Mouse (Mus musculus) limb, embryonic 10.5 days (tissue): ENCODE measurements around the gene Zdhhc13. TPM values are rescaled to one million over a fixed set of nuclear protein-coding genes. Genes with fewer than 3 reads are reported as not detected.

ENCODE experiments used
- DNase-seq: peaks from one replicate; pipeline ENCODE4 v3.0.0-alpha.2; 2017; ENCODE audit warnings: low spot score
- H3K27ac ChIP-seq: fragments of 300-500 bp; sonication (generic); 2 replicates; pipeline ENCODE4 v1.5.1; 2016; ENCODE audit warnings: mild to moderate bottlenecking
- H3K27me3 ChIP-seq: fragments of 300-500 bp; sonication (generic); 2 replicates; pipeline ENCODE4 v1.6.1; 2016; ENCODE audit warnings: low read depth, mild to moderate bottlenecking; ENCODE audit not compliant: poor library complexity, severe bottlenecking
- H3K36me3 ChIP-seq: fragments of 300-500 bp; sonication (generic); 2 replicates; pipeline ENCODE4 v1.6.1; 2016; ENCODE audit warnings: mild to moderate bottlenecking, moderate library complexity
- H3K4me1 ChIP-seq: fragments of 300-500 bp; sonication (generic); 2 replicates; pipeline ENCODE4 v1.6.1; 2016
- H3K4me3 ChIP-seq: fragments of 300-500 bp; sonication (generic); 2 replicates; pipeline ENCODE4 v1.5.1; 2016; ENCODE audit warnings: mild to moderate bottlenecking, moderate library complexity
- H3K9me3 ChIP-seq: fragments of 300-500 bp; sonication (generic); replicated peaks from 2 replicates; pipeline ENCODE4 v1.6.1; 2016; ENCODE audit warnings: mild to moderate bottlenecking
- WGBS: fragments of 180-500 bp; shearing (Covaris S2); methylation state at CpG from one replicate; pipeline ENCODE4 v1.1.7; 2016; 5-methylcytosine and 5-hydroxymethylcytosine counted together
- polyA plus RNA-seq: library from polyadenylated mRNA; unstranded; fragments of >200 nt; fragmentation: Nextera tagmentation; extraction: Ambion mirVana; gene quantifications from 2 replicates; pipeline ENCODE4 v1.2.1, GENCODE M21; 2016

Zdhhc13 gene
- polyA plus RNA-seq, 1 experiment from 2014 or later: 31.1 TPM

DNA sequence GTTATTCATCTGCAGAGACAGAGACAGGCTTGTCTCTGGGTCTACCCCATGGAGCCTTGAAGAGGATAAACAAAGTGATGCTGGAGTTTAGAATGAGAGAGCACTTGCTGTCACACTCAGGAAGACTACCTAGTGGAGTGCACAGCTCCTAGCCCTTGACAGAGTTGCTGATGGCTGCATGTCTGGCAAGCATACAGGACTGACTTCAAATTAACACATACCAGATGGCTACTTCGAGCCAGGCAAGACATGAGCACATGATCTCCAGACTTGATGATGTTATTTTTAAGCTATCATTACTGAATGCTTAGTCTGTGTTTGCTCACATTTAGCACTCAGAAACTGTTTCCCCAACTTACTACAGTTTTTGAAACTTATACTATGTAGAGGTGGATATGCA, 19.1 kb upstream of the Zdhhc13 start:
- Histone ChIP-seq H3K4me1 (no peaks in the 10 kb centered on the region), H3K27me3 (no peaks in the 10 kb centered on the region), H3K36me3 (no peaks in the 10 kb centered on the region), H3K27ac (no peak overlapping the region), H3K4me3 (no peak overlapping the region), H3K9me3 (no peaks in the 10 kb centered on the region)
- DNase-seq: no peak
- WGBS: 59% methylated on average over 1 of the region's 1 CpGs

DNA sequence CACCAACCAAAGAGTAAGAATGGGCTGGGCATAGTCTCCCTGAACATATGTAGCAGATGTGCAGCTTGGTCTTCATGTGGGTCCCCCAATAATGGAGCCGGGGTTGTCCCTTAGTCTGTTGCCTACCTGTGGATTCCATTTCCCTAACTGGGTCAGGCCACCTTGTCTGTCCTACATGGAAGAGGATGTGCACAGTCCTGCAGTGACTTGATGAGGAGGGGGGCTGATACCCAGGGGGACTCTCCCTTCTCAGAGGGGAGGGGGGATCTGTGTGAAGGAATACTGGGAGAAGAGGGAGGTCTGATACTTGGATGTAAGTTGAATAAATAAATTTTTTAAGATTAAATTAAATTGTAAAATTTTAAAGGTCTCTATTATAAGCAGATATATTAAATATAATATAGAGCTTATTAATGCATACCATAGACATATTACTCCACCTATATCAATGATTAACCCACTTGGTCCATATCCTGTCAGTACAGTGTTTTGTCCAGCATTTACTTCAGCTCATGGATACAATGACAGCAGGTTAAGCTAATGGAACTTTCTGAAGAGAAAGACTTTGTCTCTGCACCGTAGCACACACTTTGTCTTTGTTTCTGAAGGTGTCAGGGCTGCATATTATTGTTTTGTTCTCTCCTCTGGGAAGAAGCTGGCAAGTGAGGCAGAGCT, 16.6 kb upstream of the Zdhhc13 start:
- Histone ChIP-seq H3K27me3 (no peaks in the 10 kb centered on the region), H3K36me3 (no peaks in the 10 kb centered on the region), H3K4me1 (no peaks in the 10 kb centered on the region), H3K4me3 (no peak overlapping the region), H3K9me3 (no peaks in the 10 kb centered on the region), H3K27ac (no peak overlapping the region)
- DNase-seq: no peak
- WGBS: 88% methylated on average over 2 of the region's 2 CpGs

DNA sequence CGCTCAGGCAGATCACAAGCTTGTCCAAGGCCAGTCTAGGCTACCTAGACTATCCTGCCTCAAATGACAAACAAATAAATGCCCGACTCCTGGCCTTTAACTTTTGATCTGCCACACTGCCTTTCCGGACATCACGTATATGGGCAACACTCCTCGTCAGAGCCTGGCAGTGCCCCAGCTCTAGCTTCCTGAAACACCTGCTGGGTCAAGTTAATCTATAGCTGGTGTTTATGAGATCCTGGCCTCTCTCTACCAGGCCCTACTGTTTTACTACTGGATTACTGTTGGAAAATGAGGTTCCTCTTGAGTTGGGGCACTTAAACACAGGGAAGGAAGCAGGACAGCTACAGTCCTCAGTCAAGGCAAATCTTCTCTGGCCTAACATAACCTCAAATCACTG, 15.5 kb upstream of the Zdhhc13 start:
- Histone ChIP-seq H3K27me3 (no peaks in the 10 kb centered on the region), H3K27ac (no peak overlapping the region), H3K36me3 (no peaks in the 10 kb centered on the region), H3K4me1 (no peaks in the 10 kb centered on the region), H3K9me3 (no peaks in the 10 kb centered on the region), H3K4me3 (no peak overlapping the region)
- WGBS: 90% methylated on average over 5 of the region's 5 CpGs
- DNase-seq: no peak

DNA sequence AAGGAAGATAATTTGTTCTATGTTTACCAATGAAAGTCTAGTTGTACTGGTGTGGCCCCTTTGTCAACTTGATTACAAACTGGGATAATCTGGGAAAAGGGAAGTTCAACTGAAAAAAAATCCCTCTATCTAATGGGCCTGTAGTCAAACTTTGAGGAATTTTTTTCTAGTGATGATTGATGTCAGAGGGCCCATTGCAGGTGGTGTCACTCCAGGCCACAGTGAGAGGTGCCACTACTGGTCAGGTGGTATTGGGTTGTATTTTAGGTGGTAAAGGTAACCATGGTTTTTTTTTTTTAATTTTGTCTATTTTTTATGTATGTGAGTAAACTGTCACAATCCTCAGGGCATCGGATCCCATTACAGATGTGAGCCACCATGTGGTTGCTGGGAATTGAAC, 14.2 kb upstream of the Zdhhc13 start:
- Histone ChIP-seq H3K4me3 (no peak overlapping the region), H3K27ac (no peak overlapping the region), H3K36me3 (no peaks in the 10 kb centered on the region), H3K4me1 (no peaks in the 10 kb centered on the region), H3K27me3 (no peaks in the 10 kb centered on the region), H3K9me3 (no peaks in the 10 kb centered on the region)
- DNase-seq: no peak
- 94% methylated on average over 1 of the region's 1 CpGs for WGBS

DNA sequence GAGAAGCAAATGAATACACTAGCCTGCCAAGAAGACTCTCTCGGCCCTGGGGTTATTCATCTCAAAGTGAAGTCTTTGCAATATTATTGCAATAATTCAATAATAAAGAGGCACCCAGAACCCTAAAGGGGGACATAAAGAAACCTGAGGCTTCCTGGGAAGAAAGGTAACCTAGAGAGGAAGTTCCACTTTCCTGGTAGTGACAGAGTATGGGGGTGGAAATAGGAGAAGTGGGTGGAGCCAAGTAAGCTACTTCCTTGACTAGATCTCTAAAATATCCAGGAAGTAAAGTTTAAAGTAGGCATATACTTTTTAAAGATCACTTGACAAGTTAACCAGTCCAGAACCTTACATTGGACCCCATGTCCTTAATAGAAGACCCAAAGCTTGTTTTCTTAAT, 13.4 kb upstream of the Zdhhc13 start:
- 86% methylated on average over 1 of the region's 1 CpGs for WGBS
- no peak overlapping the region for H3K27ac ChIP-seq
- no peak overlapping the region for H3K4me3 ChIP-seq
- H3K4me1 ChIP-seq: no peaks in the 10 kb centered on the region
- no peaks in the 10 kb centered on the region for H3K27me3 ChIP-seq
- no peak for DNase-seq
- H3K9me3 ChIP-seq: no peaks in the 10 kb centered on the region
- no peaks in the 10 kb centered on the region for H3K36me3 ChIP-seq

DNA sequence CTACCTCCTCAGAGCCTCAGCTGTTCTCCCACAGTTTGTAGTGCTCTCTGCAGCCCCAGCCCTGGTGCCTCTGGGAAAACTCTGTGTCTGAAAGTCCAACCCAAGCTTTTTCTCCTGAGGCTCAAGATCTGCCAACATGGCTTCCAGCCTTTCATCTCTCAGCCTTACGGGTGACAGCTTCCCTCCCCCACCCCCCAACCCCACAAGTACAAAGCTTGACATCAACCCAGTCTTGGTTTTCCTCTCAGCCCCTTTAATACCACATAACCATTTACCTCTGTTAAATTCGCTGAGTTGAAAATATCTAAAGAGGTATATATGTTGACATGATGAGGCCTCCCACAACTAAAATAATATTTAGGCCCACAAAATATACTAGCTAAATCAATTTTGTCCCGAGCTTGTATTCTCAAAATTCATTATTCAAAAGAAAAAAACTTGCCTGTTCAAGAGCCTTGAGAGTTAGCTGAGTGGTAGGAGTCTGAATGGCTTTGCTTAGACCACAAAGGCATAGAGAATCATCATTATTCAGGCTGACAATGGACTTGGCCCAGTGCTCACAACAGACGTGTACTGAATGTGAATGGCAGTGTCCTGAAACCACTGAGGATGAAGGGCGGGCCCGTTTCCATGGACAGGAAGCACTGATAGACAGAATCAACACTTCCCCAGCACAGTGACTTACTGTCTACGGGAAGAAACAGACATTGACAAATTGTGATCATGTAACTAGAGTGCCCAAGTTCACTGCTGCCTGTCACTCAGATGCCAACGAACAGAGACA, 10.9 kb upstream of the Zdhhc13 start:
- no peak overlapping the region for H3K27ac ChIP-seq
- H3K4me1 ChIP-seq: no peaks in the 10 kb centered on the region
- no peak for DNase-seq
- H3K4me3 ChIP-seq: no peak overlapping the region
- H3K27me3 ChIP-seq: no peaks in the 10 kb centered on the region
- H3K9me3 ChIP-seq: no peaks in the 10 kb centered on the region
- 78% methylated on average over 8 of the region's 8 CpGs for WGBS
- no peaks in the 10 kb centered on the region for H3K36me3 ChIP-seq

DNA sequence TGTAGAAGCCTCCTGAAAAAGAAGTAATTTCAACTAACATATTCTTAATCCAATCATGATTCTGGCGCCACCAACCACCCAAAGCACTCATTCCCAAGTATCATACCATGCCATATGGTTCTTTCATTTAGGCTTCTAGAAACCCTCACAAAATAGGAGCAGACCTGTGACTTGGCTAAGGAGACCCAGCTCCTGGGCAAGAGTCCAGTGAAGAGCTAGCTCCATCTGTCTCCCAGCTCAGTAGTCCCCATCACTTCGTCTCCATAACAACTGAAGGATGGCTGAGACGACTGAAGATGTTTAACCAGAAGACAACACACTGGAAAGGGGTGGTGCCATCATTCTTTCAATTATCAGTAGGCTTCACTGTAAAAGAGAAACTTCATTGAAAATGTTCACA, 9.7 kb upstream of the Zdhhc13 start:
- Histone ChIP-seq H3K27ac (no peak overlapping the region), H3K27me3 (no peaks in the 10 kb centered on the region), H3K36me3 (no peaks in the 10 kb centered on the region), H3K4me3 (no peak overlapping the region), H3K9me3 (no peaks in the 10 kb centered on the region), H3K4me1 (no peaks in the 10 kb centered on the region)
- no peak for DNase-seq
- 88% methylated on average over 3 of the region's 3 CpGs for WGBS

DNA sequence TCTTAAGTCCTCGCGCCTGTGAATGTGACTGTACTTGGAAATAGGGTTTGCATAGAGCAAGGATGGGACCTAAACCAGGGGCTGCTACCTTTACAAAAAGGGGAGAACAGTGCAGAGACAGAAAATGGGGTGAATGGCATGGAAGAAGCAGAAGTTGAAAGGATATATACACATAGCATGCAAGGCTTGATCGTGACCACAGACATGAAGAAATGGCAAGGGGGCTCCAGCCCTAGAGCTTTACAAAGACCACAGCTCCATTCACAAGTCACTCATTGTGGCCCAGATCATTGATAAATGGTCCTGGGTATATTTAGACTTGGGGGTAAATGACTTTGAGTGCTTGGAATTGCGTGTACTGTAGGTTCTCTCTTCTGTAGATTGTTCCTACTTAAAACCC, 6.4 kb upstream of the Zdhhc13 start:
- H3K27ac ChIP-seq: no peak overlapping the region
- WGBS: 88% methylated on average over 4 of the region's 4 CpGs
- H3K4me3 ChIP-seq: no peak overlapping the region
- H3K9me3 ChIP-seq: no peaks in the 10 kb centered on the region
- no peaks in the 10 kb centered on the region for H3K4me1 ChIP-seq
- H3K27me3 ChIP-seq: no peaks in the 10 kb centered on the region
- H3K36me3 ChIP-seq: no peaks in the 10 kb centered on the region
- no peak for DNase-seq

DNA sequence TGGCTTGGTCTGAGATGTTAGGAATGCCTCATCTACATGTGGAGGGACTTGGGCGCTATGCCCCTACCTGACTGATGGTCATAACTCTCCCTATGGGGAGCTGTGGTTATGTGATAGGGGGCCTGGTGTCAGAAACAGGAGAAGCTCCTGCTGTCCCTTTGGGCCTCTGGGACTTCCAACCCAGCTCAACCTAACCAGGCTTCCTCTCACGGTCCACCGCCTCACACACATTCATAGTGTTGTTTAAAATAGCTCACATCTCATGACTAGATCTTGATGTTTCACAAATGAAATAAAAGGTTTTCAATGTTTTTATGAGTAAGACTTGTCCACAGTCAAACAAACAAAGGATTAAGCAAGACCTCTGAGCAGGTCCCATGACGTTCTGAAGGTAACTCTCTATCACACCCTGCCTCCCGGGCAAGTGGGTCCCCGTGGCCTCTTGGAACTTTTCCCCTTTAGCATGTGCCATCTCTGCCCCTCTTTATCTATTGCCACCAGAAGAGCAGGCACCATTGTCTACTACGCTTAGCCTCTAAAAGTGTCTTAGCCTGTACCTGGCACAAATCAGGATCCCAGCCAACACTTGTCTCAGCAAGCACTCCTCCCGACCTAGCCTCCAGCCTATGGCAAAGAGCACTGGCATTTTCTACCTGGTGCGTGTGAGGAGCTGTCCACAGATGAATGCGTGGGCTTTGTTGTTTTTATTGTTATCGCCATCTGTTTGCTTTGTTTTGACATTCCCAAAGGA, 3.9 kb upstream of the Zdhhc13 start:
- Histone ChIP-seq H3K4me3 (no peak overlapping the region), H3K4me1 (peaks cover 12% of the 10 kb centered on the region; the same call in 1 of the 2 replicates), H3K27me3 (no peaks in the 10 kb centered on the region), H3K9me3 (no peaks in the 10 kb centered on the region), H3K27ac (no peak overlapping the region), H3K36me3 (no peaks in the 10 kb centered on the region)
- no peak for DNase-seq
- WGBS: 86% methylated on average over 11 of the region's 11 CpGs

DNA sequence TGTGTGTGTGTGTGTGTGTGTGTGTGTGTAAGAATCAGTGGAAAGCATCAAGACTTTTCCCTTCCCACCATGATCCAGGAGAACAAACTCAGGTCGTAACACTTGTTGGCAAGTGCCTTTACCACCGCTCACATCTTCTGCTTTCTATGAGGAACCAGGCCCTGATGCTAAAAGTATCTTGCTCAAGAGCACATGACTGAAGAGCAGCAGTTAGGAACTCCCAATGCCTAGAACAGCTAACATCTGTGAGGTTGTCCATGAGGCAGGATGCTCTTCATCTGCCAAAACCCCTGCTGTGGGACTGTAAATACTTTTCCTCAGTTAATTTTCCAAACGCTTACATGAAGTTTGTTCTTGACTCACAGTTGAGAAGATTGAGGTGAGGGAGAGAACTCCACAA, 455 bp upstream of the Zdhhc13 start:
- Histone ChIP-seq H3K4me1 (peaks cover 13% of the 10 kb centered on the region; the same call in 1 of the 2 replicates), H3K27ac (no peak overlapping the region), H3K4me3 (peak overlapping the region; percentile 85), H3K9me3 (no peaks in the 10 kb centered on the region), H3K27me3 (no peaks in the 10 kb centered on the region), H3K36me3 (peaks cover 5% of the 10 kb centered on the region; the same call in 1 of the 2 replicates)
- 66% methylated on average over 3 of the region's 3 CpGs for WGBS
- DNase-seq: no peak

DNA sequence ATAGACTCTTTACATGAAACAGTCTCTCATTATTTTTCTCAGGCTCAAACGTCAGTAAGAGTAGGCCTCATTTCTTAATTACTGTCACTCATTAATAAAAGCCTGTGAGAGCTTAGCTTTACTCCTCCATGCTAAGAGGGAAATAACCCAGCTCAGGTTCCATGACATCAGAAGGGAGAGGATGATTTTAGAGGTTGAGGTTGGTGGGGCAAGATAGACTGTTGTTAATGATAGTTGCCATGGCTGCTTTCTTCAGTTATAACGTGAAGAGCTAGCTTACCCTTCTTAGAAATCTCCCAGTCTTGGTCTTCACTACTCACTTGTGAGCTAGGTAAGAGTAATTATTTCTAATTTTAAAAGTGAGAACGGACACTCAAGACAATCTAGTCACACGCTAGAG, 1.3 kb downstream of the Zdhhc13 start:
- Histone ChIP-seq H3K27ac (no peak overlapping the region), H3K27me3 (no peaks in the 10 kb centered on the region), H3K4me3 (no peak overlapping the region), H3K9me3 (no peaks in the 10 kb centered on the region), H3K36me3 (peaks cover 5% of the 10 kb centered on the region), H3K4me1 (peaks cover 13% of the 10 kb centered on the region; the same call in 1 of the 2 replicates)
- 77% methylated on average over 4 of the region's 4 CpGs for WGBS
- DNase-seq: no peak

DNA sequence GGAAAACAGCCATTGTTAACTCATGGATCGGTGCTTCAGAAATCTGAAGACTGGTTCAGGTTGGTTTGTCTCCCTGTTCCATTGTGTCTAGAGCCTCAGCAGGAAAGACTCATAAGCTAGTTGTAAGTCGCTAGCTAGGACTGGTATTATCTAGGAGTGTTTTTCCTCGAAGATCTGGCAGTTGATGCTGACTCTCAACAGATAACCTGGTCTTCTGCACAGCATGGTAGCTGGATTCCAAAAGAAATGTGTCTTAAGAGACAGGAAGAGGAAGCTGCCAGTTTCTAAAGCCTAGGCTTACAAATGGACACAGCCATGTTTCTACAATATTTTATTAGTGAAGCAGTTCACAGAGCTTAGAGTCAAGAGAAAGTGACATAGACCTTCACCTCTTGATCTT, 2.6 kb downstream of the Zdhhc13 start:
- WGBS: 91% methylated on average over 3 of the region's 3 CpGs

DNA sequence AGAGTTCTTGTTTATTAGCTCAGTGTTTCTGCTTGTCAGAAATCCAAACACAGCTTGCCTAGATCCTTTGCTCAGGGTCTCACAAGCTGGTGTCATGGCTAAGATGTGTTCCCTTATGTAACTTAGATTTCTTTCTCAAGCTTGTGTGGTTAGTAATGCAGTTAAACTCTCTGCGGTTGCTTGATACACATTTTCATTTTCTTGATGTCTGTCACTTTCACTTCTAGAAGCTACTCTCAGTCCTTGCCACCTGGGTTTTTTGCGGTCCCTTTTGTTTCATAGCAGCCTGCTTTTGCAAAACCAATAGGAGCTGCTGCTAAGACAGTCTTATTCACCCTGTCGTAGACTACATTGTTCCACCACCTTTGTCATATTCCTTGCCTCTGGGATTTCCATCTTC, 6.3 kb downstream of the Zdhhc13 start:
- H3K4me3 ChIP-seq: no peak overlapping the region
- H3K36me3 ChIP-seq: peaks cover 21% of the 10 kb centered on the region
- WGBS: 88% methylated on average over 3 of the region's 3 CpGs
- no peaks in the 10 kb centered on the region for H3K27me3 ChIP-seq
- no peaks in the 10 kb centered on the region for H3K9me3 ChIP-seq
- no peaks in the 10 kb centered on the region for H3K4me1 ChIP-seq
- H3K27ac ChIP-seq: no peak overlapping the region
- no peak for DNase-seq

More for the DNA sequence above, 2.6 kb downstream of the Zdhhc13 start:
- no peak for DNase-seq
- H3K4me1 ChIP-seq: peaks cover 13% of the 10 kb centered on the region; the same call in 1 of the 2 replicates
- H3K27me3 ChIP-seq: no peaks in the 10 kb centered on the region
- H3K36me3 ChIP-seq: peaks cover 13% of the 10 kb centered on the region
- H3K9me3 ChIP-seq: no peaks in the 10 kb centered on the region
- H3K4me3 ChIP-seq: no peak overlapping the region
- no peak overlapping the region for H3K27ac ChIP-seq
